Mouse (Mus musculus) kidney, adult 18-20 months (tissue): ENCODE data around the gene Eps8.

ENCODE experiments used
- DNase-seq: peaks from one replicate; pipeline ENCODE4 v3.0.0; 2021

Gene Eps8

GRCm38 (mm10) chr6:137654776-137655175, at the start of gene Eps8:
Eps8 (minus strand) TSS chr6:137654876.
- DNase-seq, result no peak

- no peak for DNase-seq
Measured at GRCm38 (mm10) chr6:137703431-137703830, 48.8 kb upstream of the Eps8 start.

DNA sequence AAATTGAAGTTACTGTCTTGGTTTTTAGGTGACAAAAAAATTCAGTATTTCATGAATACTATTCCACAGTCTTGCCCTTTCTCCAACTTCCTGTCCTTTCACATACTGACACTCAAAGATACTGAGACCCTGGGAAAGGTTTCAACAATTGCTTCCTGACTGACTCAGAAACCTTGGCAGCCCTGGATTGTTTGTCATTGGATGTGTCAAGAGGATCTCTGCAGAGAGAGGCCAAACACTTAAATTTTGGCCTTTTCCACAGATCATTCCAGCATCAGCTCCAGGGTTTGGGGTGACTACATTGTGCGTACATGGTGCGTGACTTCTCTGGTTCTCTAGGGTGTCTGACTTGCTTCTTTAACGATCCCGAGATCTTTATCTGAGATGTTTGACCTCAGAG, 48.2 kb upstream of the Eps8 start:
- DNase-seq, result no peak

- DNase-seq, result no peak
Measured at GRCm38 (mm10) chr6:137702186-137702585, 47.5 kb upstream of the Eps8 start.

DNA sequence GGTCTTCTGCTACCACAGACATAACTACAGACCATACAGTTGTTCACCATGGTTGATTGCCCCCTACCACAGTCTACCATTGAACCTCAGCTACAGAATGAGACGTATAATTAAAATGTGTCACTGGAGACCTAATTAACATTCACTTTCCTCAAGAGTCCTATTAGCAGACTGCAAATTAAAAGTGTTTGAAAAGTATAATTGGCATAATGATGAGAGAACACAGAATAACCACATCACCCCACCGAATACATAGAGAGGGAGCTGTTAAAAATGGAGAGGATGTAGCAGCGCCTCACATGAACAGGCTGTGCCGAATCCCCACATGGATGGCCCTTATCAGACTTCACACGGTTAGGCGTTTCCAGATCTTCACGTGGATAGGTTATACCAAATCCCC, 44.8 kb upstream of the Eps8 start:
- DNase-seq, result no peak

GRCm38 (mm10) chr6:137696445-137697204, 41.9 kb upstream of the Eps8 start:
- DNase-seq, result no peak

- DNase-seq, result no peak
Measured at GRCm38 (mm10) chr6:137695046-137695445, 40.4 kb upstream of the Eps8 start.

DNA sequence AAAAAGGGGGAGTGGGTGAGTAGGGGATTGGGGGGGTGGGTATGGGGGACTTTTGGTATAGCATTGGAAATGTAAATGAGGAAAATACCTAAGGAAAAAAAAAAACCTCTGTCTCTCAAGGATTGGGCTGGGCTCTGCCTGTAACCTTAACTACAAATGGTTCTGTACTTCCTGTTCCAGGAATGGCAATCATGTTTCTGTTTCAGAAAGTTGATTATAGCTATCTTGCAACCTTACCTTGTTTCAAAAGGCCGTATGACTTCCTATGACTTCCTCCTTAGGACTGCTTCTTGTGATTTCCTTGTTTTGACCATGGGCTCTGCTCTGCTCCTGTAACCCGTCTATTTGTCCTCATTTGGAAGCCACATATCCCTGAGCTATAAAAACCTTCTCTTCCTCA, 39.6 kb upstream of the Eps8 start:
- no peak for DNase-seq

GRCm38 (mm10) chr6:137690550-137691119, 36.0 kb upstream of the Eps8 start:
- DNase-seq, result no peak

GRCm38 (mm10) chr6:137688506-137689105, 33.9 kb upstream of the Eps8 start:
- DNase-seq, result no peak

DNA sequence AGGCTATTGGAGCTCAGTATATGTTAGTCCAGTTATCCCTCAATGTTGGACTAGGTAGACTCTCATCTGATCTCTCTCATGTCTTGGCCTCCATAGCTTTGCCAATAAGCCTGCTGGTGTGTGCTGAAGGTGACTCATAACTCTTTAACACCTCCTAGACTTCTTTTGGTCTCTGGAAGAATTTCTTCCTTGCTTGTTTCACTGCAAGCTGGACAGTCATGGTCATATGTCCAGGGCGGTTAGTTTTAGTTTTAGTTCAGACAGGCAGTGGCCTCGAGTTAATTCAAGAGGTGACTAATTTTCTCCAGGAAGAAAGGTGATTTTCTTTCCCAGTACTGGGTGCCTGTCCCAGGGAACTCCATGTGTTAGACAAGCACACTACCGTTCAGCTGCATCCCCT, 33.4 kb upstream of the Eps8 start:
- DNase-seq, result no peak

GRCm38 (mm10) chr6:137687667-137688066, 33.0 kb upstream of the Eps8 start:
- DNase-seq, result no peak

GRCm38 (mm10) chr6:137682629-137683028, 28.0 kb upstream of the Eps8 start:
- no peak for DNase-seq

GRCm38 (mm10) chr6:137681000-137681399, 26.3 kb upstream of the Eps8 start:
- no peak for DNase-seq

DNA sequence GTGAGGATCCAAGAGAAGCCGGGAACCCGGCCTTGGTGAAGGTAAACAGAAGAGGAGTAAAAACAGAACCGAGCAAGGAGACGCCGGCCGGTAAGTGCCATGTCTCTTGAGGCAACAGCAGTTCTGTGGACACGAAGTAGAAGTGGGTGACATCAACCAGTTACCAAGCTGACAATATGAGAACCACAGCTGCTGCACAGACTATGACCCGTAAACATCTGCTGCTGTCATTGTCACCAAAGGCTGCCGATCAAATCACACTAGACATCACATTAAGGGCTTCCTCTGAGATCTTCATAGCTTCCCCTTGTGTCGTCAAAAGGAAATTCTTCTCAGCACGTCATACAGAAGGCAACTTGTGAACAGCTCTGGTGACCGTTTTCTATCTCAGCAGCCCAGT, 21.9 kb upstream of the Eps8 start:
- DNase-seq, result no peak

- no peak for DNase-seq
Measured at GRCm38 (mm10) chr6:137675556-137675955, 20.9 kb upstream of the Eps8 start.

- DNase-seq, result no peak
Measured at GRCm38 (mm10) chr6:137673301-137673700, 18.6 kb upstream of the Eps8 start.

DNA sequence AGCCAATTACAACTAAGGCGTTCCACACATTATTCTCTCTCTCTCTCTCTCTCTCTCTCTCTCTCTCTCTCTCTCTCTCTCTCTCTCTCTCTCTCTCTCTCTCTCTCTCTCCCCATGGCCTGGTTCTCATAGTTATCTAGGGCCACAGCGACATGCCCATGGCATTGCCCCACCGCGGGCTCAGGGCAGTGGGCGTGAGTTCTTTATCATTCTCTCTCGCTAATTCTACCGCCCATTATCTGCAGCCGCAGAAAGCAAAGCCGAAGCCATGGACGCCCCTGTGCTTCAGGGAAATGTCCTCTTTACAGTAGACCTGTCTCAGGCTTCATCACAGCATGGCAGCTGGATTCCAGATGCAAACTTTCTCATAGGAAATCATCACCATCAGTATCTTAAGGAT, 16.9 kb upstream of the Eps8 start:
- DNase-seq, result no peak

DNA sequence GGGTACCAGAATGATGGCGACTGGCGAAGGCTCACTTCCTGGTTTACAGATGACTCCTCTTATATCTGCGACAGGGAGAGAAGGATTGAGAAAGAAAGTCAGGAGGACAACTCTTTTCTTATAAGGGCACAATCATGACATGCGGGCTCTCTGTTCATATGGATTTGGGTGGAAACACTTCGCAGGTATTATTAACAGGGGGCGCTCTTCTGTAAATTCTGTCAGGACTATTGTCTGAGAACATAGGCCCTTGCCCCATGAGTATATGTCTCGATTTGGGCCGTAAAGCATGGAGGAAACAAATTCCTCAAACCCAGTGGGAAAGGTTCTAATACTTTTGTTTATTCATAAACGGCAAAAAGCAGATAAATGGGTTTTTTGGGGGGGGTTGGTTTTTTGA, 16.1 kb upstream of the Eps8 start:
- DNase-seq, result no peak

DNA sequence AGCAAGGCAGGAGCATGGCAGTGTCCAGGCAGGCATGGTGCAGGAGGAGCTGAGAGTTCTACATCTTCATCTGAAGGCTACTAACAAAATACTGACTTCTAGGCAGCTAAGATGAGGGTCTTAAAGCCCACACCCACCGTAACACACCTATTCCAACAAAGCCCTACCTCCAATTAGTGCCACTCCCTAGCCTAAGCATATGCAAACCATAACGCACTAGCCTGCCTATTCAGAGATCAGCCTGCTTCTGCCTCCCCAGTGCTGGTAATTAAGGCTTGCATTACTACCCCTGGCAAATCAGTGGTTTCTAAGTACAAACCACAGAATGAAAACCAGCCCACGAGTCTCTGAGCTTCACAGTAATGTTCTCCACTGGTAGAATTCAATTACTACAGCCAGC, 15.2 kb upstream of the Eps8 start:
- no peak for DNase-seq

GRCm38 (mm10) chr6:137669433-137669832, 14.8 kb upstream of the Eps8 start:
- DNase-seq, result no peak

DNA sequence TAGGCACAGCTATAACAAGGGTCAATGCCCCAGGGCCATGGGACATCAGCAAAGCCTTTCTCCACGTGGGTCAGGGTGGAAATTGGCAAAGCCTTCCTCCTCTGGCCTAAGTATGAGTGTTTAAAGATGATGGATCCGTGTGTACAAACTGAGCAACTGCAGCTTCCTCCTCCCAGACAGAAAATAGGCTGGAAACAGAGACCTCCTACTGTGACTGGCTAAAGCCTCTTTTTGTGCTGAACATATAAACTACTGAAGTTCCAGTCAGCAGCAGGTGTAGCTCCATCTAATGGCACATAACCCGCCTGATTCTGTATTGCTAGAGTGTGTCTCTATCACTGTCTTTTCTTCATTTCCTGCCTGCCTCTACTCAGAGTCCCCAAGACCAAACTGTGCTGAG, 13.7 kb upstream of the Eps8 start:
- no peak for DNase-seq

- DNase-seq, result no peak
Measured at GRCm38 (mm10) chr6:137667665-137668064, 13.0 kb upstream of the Eps8 start.

- no peak for DNase-seq
Measured at GRCm38 (mm10) chr6:137664936-137665335, 10.3 kb upstream of the Eps8 start.
